Mouse (Mus musculus): ENCODE measurements around the gene March10.

The March10 gene

DNA sequence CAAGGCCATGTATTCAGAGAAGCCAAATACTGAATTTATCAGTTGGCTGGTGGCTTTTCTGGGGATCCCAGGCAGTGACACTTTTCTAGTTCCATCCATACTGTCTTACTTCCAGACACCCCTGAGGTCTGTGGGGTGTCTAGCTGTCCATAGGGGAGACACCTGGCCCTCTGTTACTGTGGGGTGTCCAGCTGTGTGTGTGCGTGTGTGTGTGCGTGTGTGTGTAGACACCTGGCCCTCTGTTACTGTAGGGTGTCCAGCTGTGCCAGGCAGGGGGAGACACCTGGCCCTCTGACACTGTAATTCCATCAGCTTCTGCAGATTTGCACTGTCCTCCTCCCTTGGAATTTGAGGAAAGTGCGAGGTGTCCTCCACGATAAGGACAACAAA is 102.6 kb downstream of the March10 start:
- DNase-seq (ENCODE audit: low spot score in 2 of 2) = no peak

DNA sequence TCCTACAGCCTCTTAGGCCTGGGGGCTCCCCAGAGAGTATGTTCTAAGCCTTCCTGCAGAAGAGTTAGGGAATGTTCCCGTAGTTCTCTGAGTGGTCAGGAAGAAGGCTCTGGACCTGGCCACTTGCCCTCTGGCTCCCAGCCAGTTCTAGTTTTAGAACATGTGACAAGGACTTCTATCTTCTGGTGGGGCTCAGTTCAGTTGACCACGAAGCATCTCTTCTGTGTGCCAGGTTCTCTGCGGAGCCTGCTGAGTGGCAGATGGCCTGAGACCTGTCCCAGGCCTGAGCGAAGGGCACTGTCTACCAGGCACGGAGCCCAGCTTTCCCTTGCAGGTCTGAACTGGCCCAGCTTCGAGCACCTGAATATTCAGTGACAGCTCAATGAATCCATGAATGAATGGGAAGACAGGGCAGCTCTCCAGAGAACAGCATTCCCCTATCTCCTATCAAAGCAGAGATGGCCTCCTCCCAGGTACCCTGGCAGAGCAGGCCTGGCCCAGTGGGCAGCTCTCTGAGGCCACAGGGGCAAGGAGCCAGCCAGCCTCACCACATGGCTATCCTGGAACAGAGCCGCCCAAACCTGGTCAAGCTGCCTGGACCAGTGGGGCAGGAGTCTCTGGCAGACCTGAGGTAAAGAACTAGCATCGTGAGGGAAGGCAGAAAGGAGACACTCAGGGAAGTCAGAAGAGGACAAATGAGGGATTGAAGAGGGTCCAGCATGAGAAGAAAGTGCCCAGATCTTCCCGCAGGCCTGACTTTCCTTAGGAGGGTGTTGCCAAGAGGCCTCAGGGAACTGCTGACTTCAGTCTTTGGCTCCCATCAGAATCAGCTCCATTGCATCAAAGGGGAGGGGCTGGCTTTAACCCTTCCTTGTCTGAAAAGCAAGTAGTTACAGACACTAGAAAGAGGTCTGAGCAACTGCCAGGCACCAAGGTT is 103.3 kb downstream of the March10 start:
- DNase-seq (ENCODE audit: low spot score in 2 of 2) = no peak

- no peak for DNase-seq (ENCODE audit: low spot score in 2 of 2)
Observed at GRCm38 (mm10) chr11:105352152-105352551, 104.4 kb downstream of the March10 start.

DNA sequence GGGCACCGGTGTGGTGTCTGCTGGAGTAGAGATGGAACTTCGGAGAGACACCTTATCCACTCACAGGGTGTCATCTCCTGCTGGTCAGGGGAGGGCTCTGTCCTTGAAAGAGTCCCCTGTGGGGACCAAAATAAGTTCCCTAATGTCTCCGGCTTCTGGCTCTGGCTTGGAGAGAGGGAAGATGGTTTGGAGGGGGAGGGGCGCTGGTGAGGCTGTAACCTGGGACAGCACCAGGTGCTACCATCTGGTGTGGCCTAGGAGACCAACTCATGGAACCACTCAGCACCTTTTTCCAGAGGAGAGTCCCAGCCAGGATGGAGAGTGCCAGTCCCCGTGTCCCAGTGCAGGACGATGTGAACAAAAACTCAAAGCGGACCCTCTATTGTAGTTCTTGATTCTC is 105.9 kb downstream of the March10 start:
- no peak for DNase-seq (ENCODE audit: low spot score in 2 of 2)

DNA sequence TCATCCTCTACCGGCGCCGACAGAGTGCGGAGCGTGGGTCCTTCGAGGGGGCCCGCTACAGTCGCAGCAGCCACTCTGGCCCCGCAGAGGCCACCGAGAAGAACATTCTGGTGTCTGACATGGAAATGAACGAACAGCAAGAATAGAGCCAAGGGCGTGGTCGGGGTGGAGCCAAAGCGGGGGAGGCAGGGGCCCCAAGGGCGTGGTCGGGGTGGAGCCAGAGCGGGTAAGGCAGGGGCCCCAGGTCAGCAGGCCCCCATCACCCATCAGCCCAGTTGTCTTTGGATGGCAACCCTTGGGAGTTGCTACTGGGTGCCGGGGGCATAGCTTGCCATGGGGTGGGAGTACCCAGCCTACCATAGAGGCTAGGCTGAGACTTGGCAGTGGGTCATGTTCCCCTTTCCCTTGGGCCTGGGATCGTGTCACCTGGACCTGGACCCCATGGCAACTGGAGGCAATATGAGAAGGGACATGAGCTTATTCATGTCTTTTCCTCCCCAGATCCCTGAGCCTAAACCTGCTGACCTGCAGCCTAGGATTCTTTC is 106.7 kb downstream of the March10 start:
- no peak for DNase-seq (ENCODE audit: low spot score in 2 of 2)

GRCm38 (mm10) chr11:105348495-105348982 is 108.0 kb downstream of the March10 start:
- no peak for DNase-seq (ENCODE audit: low spot score in 2 of 2)

GRCm38 (mm10) chr11:105347162-105348161 is 109.1 kb downstream of the March10 start:
- peak; percentile 30 to 54 for DNase-seq (ENCODE audit: low spot score in 2 of 2)

DNA sequence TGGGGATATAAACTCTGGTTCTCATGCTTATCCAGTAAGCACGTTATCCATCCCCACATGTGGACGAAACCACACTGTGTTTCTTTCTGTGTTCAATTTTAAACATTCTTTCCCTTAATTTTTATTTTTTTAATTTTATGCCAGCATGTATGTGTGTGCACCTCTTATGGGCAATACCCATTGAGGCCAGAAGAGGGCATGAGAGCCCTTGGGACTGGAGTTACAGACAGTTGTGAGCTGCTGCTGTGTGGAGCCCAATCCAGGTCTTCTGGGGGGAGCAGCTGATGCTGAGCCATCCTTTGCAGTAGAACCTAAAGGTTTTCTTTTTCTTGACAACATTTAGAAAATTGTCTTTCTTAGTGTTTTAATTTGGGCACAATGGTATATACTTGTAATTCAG is 111.3 kb downstream of the March10 start:
- no peak for DNase-seq (ENCODE audit: low spot score in 2 of 2)

DNA sequence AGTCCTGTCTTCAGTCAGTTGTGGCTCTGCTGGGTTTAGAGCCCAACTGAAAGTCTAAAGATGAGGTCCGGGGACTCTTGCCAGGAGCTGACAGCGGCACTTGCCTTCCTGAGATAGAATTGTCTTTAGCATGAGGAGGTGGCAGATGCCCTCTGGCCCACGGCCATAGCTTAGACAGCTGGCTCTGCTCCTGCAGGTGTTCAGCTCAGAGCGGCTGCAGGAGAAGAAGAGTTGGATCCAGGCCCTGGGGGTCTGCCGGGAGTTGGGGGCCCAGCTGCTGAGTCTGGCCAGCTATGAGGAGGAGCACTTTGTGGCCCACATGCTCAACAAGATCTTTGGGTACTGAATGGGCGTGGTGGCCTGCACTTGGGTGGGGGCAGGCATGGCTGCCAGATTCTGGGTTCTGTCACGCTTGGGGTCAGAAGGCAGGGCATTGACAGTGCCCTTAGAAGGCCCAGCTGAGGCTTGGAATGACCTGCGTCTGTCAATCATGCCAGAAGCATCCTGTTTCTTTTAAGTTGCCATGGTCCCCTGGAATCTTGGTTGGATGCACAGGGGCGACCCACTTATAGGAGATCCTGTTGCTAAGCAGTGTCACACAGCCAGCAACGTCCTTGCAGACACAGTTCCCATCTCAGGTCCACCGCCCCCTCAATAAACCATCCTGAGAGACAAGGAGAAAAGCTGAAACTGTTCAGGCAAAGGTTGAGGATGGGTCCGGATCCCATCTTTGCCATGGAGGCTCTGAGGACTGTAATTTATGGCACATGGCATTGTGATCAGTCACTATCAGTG is 117.7 kb downstream of the March10 start:
- no peak for DNase-seq (ENCODE audit: low spot score in 2 of 2)

DNA sequence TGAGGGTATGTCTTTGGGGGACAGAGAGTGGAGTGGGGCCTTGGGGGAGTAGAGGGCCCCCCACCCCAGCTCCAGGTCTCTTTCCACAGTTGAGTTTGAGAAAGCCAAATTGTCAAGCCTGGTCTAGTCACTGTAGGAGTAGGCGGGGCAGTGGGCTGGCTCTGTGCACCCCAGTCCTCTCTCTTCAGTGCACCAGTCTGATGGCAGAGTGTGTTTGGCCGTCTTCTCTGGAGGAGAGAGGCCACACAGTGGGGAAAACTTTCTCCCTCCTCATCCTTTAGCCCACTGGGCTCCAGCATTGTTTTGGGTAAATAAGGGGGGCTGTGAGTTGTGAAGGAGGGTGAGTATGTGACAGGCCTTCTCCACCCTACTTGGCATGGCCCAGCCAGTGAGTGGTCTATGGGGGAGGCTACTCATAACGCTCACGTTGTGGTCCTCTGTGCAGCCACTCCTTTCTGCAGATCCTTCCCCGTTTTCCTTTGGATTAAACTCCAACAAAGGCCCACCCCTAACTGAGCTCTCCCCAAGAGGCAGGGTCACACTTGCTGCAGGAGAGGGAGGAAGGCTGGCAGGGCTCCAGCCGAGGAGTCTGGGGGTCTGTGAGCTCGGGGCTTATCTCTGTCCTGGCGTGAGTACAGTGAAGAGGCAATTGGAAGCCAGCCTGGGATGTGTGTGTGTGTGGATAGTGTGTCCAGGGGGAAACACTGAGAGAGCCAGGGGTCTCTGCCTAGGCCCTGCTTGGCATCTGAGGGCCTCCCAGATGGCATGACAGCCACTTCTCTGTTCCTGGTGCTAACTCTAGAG is 122.5 kb downstream of the March10 start:
- DNase-seq (ENCODE audit: low spot score in 2 of 2) = no peak

DNA sequence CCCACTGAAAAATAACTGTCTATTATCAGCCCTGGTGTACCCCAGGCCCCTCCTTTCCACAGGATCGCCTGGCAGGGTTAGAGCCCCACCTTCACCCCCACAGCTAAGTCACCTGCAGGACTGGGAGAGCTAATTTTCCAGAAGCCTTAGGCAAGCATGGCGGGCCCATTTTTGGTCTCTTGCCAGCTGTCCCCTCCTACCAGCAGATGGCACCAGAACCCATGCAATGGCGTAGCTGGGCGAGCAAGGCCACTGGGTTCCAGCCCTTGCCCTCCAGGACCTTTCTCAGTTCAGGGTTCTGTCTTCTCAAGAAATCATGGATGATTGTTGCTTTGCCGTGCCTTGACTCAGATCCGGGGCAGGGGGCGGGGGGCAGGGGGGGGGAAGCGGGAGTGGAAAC is 124.1 kb downstream of the March10 start:
- DNase-seq (ENCODE audit: low spot score in 2 of 2) = no peak

- DNase-seq (ENCODE audit: low spot score in 2 of 2) = no peak
Observed at GRCm38 (mm10) chr11:105331732-105332131, 124.8 kb downstream of the March10 start.

DNA sequence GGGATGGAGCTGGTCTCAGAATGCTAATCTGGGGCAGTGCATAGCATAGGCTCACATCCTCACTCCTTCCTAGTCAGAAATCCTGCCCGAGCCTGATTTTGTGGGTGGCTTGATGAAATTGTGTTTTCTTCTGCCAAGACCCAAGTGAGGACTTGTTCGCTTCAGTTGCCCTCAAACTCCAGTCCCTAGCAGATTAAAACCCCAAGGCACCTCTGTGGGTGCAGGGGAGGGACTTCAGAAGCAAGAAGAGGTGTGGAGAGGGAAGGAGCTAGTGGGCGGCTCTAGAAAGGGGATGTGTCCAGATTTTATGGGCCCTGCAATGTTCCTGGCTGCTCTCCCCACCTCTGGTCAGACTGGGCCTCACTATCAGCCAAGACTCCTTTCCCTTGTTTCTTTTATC is 125.4 kb downstream of the March10 start:
- DNase-seq (ENCODE audit: low spot score in 2 of 2) = no peak

DNA sequence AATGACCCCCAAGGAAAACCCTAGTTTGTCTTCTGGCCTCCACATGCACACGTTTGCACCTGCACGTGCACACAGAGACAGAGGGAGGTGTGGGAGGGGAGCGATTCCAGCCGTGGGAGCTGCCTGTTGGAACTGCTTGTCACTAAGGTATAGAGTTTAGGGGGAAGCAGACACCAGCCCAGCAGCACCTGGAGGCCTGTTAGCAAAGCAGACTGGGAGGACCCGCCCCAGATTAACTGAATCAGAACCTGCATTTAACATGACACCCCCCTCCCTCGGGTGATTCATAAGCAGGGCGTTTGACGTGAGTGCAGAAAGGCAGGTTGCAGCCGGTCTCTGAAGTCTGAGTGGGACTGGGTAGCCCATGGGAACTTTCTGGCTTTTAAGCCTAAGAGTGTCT is 126.6 kb downstream of the March10 start:
- DNase-seq (ENCODE audit: low spot score in 2 of 2) = no peak

- no peak for DNase-seq (ENCODE audit: low spot score in 2 of 2)
Observed at GRCm38 (mm10) chr11:105327101-105327500, 129.4 kb downstream of the March10 start.

- DNase-seq (ENCODE audit: low spot score in 2 of 2) = no peak
Observed at GRCm38 (mm10) chr11:105323530-105323929, 133.0 kb downstream of the March10 start.

DNA sequence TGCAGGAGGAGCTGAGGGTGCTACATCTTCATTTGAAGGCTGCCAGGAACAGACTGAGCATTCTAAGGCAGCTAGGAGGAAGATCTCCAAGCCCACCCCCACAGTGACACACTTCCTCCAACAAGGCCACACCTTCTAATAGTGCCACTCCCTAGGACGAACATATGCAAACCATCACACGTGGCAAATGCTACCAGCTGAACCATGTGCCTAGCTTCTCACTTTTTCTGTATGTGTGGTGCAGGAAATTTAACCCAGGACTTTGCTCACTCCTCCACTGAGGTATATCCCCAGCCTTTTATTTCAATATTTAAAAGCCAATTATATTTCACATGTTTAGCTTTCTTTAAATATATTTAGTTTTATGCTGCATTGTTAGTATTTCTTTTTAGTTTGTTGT is 135.4 kb downstream of the March10 start:
- no peak for DNase-seq (ENCODE audit: low spot score in 2 of 2)

GRCm38 (mm10) chr11:105317769-105318168 is 138.8 kb downstream of the March10 start:
- DNase-seq (ENCODE audit: low spot score in 2 of 2) = no peak

DNA sequence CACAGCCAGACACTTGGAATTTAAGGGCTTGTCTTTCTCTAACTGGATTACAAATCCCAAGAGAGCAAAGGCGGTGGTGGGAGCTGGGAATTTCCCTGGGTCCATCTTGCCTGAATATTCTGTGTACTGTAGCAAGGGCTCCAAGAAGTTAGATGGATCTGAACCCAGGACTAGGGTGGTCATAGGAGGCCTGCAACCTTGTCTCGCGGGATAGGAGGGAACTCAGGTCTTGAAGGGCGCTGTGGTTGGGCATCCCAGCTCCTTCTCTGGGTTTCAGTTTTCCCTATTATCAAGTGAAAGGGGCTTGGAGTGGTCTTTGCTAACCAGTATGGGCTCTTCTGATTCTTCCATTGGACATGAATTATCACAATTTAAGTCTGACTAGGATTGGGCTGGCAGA is 140.4 kb downstream of the March10 start:
- DNase-seq (ENCODE audit: low spot score in 2 of 2) = no peak

DNA sequence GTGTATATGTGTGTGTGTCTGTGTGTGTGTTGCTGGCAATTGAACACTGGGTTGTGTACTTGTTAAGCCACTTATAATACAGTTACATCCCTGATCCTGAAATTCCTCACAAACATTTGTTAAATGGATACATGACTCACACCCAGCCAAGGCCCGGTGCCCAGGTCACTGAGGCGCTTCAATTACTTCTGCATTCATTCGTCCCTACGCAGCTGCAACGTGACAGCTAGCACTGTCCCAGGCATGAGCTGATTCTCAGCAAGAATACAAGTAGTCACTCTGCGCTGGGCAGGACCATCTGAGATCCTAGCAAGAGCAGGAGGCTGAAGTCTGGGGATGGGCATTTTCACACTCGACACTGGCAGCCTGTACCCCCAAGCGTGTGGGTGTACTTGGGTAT is 141.2 kb downstream of the March10 start:
- no peak for DNase-seq (ENCODE audit: low spot score in 2 of 2)
